Mouse (Mus musculus) right cerebral cortex, postnatal 14 days (tissue): Measurements from ENCODE around the gene Adam15.

ENCODE experiments used
- DNase-seq: peaks from one replicate; pipeline ENCODE4 v3.0.0; 2022

Adam15 gene

DNA sequence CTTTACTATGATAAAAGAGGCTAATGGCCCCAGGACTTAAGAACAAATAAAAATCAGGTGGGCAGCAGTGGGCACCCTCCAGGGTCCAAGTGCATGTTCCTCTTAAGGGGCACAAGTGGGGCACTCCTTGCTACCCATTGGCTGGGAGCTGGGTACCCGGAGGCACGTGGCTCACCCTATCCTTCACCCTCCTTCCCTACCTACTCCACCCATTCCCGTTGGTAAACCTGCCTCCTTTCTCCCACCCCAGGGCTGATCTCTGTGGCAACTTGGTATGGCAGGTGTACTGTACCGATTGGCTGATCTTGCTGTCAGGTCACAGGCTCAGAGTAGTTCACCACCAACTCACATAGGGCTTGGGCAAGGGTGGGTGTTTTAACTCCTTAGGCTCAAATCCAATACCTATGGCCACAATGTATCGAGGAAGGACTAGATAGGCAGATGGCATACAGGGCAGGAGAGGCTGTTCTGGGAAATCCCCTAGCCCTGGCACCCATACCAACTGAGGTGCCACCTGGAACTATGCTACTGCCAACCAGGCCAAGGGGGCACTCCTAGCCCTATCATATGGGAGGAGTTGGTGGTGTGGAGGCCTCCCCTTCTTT lies 34.0 kb upstream of the Adam15 start:
- no peak for DNase-seq

DNA sequence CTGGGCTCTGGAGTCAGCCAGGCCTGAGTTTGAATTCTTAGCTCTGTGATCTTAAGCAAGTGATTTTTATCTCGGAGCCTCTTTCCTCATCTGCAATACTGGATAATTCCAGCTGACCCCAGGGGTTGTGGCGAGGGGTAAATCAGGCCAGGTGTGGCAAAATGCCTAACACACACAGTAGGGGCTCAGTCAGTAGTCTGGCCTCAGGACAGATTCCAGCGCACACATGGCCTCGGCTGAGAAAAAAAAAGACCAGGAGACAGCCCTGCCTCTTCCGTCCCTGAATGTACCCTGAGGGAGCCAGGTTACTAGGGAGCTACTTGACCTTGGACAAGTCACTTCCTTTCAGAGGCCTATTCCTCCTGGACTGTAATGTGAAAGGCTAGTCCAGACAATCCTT lies 33.2 kb upstream of the Adam15 start:
- no peak for DNase-seq

DNA sequence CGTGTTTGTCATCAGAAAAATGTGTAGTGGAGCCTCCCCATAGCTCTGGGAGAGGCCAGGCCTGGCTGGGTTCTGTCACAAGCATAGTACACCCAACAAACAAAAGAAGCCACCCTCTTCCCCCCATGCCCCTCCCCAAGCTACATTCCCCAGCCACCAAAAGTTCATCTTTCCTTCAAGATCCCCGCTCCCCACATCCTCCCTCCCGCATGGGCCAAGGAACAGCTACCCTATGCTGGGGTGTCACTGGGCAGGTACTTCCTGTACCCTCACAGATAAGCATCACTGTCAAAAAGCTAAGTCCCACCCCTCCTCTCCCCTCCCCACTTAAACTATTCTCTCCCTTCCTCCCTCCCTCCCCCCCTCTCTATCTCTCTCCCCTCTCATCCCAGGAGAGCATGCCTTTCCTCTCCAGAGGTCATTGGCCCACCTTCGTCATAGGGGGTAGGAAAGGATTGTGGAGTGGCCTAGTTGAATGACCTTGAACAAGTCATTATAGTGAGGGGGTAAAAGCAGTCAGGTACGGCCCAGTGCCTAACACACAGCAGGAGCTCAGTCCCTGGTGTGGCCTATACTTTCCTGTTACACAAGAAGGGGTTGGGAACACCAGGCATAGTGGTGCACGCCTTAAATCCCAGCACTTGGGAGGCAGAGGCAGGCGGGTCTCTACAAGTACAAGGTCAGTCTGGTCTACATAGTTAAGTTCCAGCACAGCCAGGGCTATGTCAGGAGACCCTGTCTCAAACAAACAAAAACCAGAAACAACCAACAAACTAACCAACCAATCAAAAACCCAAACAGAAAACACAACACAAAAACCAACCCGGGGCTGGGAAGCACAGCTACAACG lies 32.5 kb upstream of the Adam15 start:
- no peak for DNase-seq

DNA sequence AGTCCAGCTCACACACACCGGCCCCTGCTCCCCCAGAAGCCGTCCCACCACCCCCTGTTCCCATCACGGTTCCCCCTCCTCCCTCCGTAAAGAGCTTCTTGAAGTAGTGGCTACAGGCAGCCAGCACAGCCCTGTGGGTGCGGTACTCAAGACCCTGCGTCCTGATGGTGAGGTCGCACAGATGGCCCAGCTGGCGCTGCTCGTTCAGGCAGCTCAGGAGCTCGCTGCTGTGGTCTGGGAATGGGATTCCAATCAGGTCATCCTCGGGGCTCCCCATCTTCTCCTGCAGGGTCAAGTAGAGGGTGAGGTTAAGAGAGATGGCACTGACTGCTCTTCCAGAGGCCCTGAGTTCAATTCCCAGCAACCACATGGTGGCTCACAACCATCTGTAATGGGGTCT lies 31.4 kb upstream of the Adam15 start:
- DNase-seq, result no peak

DNA sequence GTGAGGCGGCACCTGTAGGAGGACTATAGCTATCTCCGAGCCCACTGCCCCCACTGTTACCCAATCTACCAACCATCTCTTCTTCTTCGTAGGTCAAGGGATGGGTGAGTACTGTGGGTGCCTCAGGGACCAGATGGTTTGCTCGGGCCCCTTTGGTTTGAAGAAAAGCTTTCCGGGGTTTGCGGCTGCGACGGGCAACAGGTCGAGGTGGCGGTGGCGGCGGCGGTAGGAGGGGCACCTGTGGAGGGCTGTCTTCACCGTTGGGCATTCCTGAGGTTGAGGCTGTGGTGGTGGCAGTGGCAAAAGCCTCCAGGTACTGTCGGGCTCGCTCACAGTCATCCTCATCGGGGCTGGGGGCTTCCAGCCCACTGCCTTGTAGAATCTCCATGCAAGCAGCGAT lies 30.9 kb upstream of the Adam15 start:
- DNase-seq, result no peak

DNA sequence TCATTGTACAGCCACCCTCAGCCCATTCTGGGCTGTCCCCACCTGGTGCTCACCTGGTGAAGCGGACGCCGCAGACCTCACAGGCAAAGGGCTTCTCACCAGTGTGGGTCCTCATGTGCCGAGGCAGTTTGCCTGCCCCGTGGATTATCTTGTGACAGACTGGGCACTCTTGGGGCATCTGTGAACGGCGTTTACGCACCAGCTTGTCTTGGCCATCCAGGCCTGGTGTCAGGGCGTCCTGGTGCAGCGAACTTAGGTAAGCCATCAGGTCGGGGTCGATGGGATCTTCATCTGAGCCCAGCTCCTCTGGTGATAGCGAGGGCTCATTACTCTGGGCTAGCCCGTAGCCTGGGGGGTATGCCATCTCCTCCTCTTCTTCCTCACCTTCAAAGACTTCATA lies 30.5 kb upstream of the Adam15 start:
- DNase-seq, result no peak

DNA sequence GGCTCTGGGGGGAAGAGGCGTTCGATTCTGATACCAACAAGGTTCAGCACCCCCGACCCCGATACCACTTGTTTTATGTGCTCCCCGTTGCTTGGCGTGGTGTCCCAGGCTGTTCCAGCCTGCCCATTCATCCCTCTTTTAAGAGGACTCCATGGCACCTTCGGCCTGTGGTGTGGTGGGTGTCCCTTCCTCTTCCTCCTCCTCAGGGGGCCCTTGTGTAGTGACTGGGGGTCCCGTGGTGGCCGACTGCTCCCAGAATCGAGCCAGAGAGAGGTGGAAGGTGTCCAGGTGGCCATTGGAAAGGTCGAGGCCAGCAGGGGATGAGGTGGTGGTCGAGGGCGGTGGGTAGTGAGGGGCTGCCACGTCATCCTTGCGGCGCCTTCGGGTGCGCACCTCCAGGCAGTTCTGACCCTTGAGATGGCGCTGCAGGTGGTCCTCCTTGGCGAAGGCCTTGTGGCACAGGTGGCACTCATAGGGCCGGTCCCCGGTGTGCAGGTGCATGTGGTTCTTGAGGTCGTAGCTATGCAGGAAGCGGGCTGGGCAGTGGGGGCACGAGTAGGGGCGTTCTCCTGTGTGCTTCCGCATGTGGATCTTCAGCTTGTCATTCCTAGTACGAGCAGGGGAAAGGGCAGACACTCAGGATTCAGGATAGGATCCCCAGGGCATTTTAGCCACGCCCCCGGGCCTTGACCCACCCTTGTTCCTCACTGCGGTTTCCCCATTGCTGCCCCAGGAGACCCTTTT lies 29.8 kb upstream of the Adam15 start:
- no peak for DNase-seq

DNA sequence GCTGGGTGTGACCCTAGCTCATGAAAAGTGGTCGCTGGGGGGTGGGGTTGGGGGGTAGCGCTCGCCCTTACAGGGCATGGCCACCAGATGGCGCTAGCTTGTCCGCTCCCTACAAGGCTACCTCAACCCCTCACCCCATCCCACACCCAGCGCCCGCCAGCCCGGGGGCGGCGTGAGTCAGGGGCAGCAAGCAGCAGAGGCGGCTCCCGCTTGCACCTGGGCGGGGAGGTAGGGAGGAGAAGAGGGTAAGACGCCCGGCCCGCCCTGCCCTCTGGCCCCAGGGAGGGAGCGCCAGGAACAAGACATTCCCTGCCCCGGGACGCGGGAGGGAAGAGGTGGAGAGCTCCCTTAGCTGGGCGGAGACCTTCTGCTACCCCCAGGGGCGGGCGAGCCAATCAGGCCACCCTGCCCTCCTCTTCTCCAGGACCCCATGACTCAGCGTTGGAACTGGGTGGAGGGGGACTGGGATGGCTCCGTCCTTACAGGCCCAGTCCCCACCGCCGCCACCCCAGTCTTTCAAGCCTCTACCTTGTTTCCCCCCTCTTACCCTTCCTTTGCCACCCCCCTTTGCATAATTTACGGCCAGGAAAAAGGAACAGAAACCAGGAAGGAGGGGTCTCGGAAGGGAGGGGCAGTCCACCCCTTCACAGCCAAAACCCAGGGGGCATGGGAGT lies 28.7 kb upstream of the Adam15 start:
- DNase-seq, result peak; percentile 69

DNA sequence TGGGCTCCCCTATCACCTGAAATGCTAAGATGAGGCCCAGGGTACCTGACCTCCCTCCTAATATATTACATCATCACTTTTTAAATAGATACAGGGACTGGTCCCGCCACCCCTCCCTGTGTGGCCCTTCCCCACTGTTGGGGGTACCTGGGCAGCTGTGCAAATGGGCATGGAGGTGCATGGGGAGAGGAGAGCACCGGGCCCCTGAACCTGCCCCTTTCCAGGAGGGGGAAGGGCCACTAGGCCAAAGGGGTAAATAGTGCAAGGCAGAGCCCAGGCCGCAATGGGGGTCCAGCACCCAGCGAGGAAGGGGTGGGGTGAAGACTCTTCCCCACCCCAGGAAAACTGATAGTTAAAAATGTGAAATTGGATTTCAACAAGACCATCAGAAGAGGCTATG lies 28.0 kb upstream of the Adam15 start:
- DNase-seq, result no peak

DNA sequence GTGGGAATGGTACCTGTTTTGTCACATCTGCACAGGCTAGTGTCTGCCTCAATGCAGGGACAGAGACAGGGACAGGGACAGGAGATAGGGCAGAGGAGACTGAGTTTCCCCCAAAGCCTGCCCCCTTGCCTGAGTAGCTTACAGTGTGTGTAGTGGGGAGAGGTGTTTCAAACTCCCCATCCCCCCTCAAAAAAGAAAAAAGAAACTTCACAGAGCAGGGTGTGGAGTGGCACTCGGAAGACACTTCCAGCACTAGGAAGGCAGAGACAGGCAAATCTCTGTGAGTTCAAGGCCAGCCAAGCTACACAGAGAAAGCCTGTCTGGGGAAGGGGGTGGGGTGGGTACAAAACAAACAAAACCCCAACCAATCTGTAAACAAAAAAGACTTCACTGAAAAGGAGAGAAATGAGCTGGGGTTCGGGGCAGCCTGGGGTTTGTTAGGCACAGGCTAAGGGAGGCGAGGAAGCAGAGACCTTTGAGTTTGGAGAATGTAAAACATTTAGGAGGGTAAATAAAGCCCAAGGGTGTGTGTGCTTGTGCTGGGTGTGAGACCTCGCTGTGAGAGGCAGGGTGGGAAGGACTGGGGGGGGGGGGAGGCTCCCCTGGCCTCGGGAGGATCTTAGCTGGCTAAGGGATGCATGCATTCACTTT lies 23.9 kb upstream of the Adam15 start:
- DNase-seq, result no peak

DNA sequence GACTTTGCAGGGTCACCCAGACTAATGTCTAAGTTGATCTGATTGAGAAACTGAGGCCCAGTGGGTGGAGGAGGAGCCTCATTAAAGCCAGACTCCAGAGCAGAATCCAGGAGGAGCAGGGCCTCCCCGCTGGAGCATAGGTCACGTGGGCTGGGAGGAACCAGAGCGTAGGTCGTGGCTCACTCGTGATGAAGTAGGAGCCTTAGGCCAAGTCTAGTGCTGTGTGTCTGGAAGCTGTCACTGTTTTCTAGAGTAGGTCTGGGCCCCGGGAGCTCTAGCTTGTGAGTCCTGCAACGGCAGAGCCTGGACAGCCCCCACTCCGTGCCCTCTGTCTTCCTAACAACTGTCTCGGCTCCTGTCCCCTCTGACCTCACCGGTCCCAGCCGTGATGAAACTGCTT lies 17.5 kb upstream of the Adam15 start:
- no peak for DNase-seq

DNA sequence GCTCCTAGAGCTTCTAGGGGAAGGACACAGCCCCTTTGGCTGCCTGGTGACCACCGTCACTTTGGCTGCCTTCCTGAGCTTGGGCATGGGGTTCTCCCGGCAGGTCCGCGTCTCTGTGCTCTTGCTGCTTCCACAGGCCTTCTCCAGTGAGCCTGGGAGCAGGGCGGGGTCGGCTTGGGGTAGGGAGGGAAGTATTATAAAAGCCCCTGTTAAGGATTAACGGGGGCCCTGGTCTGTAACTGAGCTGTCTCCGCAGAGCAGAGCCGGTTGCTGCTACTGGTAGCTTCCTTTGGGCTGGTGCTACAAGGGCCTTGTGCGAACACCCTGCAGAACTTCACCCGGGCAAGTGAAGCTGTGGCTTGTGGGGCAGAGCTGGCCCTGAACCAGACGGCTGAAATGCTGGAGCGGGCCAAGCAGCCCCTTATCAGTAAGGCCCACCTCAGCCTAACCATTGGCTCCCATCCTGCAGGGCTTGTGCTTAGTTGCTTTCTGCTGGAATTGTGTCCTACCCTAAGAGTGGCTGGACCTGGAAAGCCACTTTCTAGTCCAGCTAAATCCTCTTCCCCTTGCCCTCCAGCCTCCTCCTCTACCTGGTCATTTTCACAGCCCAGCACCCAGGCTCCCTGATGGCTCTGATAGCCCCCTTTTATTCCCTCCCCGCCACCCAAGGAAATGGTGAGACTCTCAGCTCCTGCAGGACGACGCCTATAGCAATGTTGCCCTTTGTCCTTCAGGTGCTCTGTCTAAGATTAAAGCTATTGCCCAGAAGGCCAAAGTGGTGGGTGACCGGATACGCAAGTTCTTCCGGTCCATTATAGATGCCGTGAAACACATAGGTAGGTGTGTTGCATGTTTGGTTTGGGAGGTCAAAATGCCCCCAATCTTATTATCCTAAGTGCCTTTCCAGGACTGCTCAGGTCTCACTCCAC lies 16.0 kb upstream of the Adam15 start:
- DNase-seq, result no peak

DNA sequence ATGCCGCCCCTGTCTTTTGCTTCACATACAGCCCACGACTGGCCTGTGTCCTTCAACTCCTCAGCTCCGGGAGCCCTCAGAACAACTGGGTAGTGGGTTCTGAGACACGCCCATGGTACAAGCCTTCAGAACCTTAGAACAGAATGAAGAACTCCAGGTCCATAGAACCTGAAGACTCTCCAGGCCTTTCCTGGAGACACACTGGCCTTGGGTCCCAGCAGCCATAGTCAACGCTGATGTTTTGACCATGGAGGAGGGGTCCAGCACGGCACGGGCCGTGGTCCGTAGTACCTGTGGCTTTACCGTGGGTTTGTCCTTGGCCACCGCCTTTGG lies 15.3 kb upstream of the Adam15 start, which contains the start of gene Dcst1:
Dcst1 (minus strand) TSS at position 101 of the 333 bp plus-strand sequence.
- no peak for DNase-seq

DNA sequence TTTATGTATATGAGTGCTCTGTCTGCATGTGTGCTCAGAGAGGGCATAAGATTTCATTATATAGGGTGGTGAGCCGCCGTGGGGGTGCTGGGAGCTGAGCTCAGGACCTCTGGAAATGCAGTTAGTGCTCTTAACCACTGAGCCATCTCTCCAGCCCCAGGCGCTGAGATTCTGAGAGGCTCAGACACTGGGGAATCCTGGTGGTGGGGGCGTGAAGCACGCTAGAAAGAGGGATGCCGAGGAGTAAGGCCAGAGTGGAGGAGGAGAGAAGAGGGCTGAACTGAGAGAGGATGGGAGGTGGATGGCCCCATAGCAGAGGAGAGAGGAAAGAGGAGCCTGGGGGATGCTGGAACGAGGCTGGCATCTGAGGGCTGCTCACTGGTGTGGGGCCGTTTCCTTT lies 14.8 kb upstream of the Adam15 start:
- DNase-seq, result no peak

DNA sequence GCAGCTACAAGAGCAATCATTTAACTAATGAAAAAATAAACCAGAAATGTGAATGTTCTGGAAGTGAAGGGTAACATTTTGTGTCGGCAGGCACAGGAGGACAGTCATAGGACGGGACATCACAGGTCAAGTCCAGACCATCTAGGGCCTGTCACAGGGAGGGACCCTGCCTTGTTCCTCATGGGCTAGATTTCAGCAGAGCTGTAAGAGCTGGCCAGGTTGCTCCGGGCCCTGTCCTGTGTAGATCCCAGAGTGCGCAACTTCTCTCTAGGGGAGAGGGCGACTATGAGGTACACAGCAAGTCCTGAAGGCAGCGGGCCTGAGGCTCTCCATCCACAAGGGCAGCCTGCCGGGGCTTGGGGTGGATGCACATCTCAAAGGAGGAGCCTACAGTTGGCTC lies 11.9 kb upstream of the Adam15 start, which contains the start of gene Dcst2:
Dcst2 (plus strand) TSS at position 301 of the 400 bp plus-strand sequence.
- DNase-seq, result no peak

DNA sequence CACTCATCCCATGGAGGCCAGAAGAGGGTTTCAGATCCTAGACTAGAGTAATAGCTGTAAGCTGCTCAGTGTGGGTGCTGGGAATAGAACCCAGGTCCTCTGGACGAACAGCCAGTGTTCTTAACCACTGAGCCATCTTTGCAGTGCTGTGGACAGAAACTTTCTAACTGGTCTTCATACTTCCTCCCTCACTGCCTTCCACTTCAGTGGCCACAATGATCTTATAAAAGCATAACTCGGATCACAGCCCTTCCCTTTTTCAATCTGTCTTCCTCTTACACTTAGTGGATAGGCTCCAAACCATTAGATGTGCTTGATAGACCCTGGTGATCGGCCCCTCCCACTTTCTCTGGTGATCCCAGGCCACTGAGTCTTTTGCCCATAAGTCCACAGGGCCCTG lies 10.4 kb upstream of the Adam15 start:
- DNase-seq, result no peak

DNA sequence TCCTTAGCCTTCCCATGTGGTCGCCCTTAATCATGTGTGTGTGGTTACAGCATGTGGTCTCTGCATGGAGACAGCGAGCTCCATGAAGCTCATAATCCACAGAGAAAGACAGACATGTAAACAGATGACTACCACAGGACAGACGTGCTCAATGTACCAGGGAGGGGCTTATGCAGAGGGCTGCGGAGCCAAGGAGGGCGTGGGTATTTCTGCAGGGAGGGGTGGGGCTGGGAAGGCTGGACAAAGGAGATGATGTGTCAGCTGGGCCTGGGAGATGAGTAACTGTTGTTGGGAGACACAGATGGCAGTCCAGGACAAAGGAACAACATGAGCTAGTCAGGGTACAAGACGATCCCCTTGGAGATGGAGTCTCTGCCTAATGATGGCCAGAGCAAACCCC lies 9.8 kb upstream of the Adam15 start:
- no peak for DNase-seq

DNA sequence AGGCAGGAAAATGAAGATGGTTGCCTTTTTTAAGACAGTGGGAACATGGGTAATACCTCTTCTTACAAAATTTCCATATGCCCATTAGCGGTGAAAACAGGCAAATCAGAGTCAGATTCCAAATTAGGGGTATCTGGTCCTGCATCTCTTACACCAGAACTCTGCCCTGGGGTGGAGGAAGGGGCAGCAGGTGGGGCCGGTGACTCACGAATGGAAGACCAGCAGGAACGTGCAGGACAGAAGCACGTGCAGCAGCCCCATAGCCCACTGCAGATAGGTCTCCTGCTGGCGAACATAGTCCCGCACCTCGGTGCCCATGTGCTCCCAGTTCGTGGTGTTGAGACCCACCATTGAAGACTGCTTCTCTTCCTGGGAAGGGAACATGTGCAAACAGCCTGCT lies 6.2 kb upstream of the Adam15 start:
- no peak for DNase-seq

DNA sequence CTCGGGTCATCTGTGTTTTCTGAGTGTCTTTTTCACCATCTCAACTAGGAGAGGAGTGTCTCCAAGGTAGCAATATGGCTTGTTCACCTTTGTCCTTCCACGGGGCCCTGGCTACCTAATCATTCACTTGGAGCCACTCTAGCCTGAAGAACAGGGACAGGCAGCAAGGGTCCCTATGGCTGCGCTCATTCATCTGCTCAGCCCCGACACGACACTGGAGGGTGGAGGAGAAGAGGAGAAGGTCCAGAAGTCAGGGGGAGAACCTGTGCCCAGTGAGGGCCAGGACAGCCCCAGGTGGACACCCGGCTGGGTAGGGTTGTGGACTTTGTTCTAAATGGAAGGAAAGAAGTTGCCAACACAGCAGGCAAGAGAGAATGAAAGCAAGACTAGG lies 5.7 kb upstream of the Adam15 start:
- no peak for DNase-seq

DNA sequence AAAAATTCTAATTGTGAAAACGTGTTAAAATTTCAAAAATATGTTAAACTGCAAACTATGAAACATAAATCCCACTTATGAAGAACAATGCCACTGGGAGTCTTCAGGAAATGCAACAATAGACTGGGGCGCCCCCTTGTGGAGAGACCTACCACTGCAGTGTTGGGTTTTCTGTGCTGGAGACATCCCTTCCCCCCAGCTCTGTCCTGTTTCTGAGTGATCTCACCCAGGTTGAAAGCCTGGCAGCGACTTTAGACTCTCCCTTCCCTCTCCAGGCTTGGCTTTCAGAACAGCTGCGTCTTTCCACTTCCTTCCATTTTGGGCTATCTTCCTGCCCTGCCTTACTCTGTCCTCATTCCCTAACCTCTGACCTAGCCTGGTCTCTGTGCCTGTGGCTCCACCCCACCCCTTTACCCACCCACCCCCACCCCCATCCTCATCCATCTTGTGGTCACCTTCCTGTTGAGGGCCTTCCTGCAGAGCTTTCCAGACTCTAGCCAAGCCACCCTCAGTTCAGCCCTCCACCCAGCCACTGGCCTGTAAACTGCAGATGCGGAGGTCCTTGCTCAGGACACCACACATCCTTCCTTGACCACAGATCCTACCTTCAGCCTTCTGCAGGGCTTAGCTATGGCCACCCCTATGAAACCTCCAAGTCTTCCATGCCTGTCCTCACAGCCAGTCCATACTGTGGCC lies 5.2 kb upstream of the Adam15 start:
- peak; percentile 85 for DNase-seq

DNA sequence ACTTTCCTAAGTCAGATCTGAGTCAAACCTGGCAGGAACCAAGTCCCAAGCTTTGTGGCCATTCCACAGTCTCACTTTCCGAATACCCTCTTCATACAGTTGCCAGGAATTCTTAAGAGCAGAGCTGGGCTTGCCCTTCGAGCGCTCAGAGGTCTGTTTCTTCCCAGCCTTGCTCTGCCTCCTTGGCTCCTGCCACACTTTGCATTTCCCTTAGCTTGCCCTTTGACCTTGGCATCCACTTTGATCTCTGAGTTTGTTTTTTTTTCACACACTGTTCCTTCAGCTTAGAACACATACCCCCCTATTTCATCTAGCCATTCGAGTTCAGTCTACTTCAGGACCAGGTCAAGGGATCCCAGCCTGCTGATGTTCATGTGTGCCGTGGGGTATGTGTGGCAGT lies 1.5 kb upstream of the Adam15 start:
- DNase-seq, result no peak
